Mouse (Mus musculus): ENCODE results near the gene Trcg1. TPM values are rescaled to one million over a fixed set of nuclear protein-coding genes. Genes with fewer than 3 reads are reported as not detected.

Trcg1 gene
- polyA plus RNA-seq, 1 experiment, result not detected

- Histone ChIP-seq H3K4me3 (no peak overlapping the region), H3ac (ENCODE audit: control insufficient read depth, insufficient read length) (no peak overlapping the region), H3K79me2 (ENCODE audit: control insufficient read depth, insufficient read depth) (no peaks in the 10 kb centered on the region), H3K36me3 (ENCODE audit: control insufficient read depth, insufficient read depth) (no peaks in the 10 kb centered on the region), H3K27me3 (ENCODE audit: control insufficient read depth, insufficient read depth, insufficient read length) (no peaks in the 10 kb centered on the region), H3K4me2 (ENCODE audit: low read depth) (no peak overlapping the region)
- TF ChIP-seq MYOG (IDR thresholded peaks at IDR 0.05; ENCODE audit: control insufficient read depth in 1 of 3, insufficient read depth in 1 of 3, insufficient read length in 2 of 3, low read depth in 2 of 3), result no peak
- no peak for TF ChIP-seq TCF3 (IDR thresholded peaks at IDR 0.05; ENCODE audit: insufficient read length, low read depth)
- TF ChIP-seq POLR2AphosphoS2 (IDR thresholded peaks at IDR 0.05; ENCODE audit: insufficient read length, low read depth), result no peak
- TF ChIP-seq SRF (IDR thresholded peaks at IDR 0.05; ENCODE audit: control insufficient read depth, insufficient read length, low read depth), result no peak
Observed at GRCm38 (mm10) chr9:57279441-57279840, 43.1 kb downstream of the Trcg1 start.

- peak in 1 of 3 experiments; percentile 62 for TF ChIP-seq MYOD1 (IDR thresholded peaks at IDR 0.05; ENCODE audit: control insufficient read depth in 1 of 3, insufficient read length in 2 of 3, low read depth in 2 of 3)
- TF ChIP-seq MAX (IDR thresholded peaks at IDR 0.05; ENCODE audit: low read depth), result no peak
- TF ChIP-seq CEBPB (IDR thresholded peaks at IDR 0.05; ENCODE audit: insufficient read depth, poor library complexity, severe bottlenecking), result peak; percentile 32; the same call in 1 of the 2 replicates
- no peak for TF ChIP-seq USF1 (IDR thresholded peaks at IDR 0.05; ENCODE audit: low read depth)
- TF ChIP-seq POLR2A (IDR thresholded peaks at IDR 0.05; ENCODE audit: insufficient read length, low read depth), result peak; percentile 60
- TF ChIP-seq MYOG (IDR thresholded peaks at IDR 0.05; ENCODE audit: control insufficient read depth in 1 of 3, insufficient read depth in 1 of 3, insufficient read length in 2 of 3, low read depth in 2 of 3), result peak in 2 of 3 experiments; percentile 15 to 53
- Histone ChIP-seq H3K4me2 (ENCODE audit: low read depth) (peak overlapping the region; percentile 38), H3K36me3 (ENCODE audit: control insufficient read depth, insufficient read depth) (no peaks in the 10 kb centered on the region), H3K79me2 (ENCODE audit: control insufficient read depth, insufficient read depth) (no peaks in the 10 kb centered on the region), H3K4me3 (no peak overlapping the region), H3K27me3 (ENCODE audit: control insufficient read depth, insufficient read depth, insufficient read length) (no peaks in the 10 kb centered on the region), H3ac (ENCODE audit: control insufficient read depth, insufficient read length) (no peak overlapping the region)
Observed at GRCm38 (mm10) chr9:57281549-57281948, 45.2 kb downstream of the Trcg1 start.

- no peak overlapping the region for H3K4me3 ChIP-seq
Observed at GRCm38 (mm10) chr9:57282686-57283085, 46.3 kb downstream of the Trcg1 start.

GRCm38 (mm10) chr9:57283311-57283710, 47.0 kb downstream of the Trcg1 start:
- Histone ChIP-seq H3K4me3 (no peak overlapping the region), H3K79me2 (ENCODE audit: control insufficient read depth, insufficient read depth) (no peaks in the 10 kb centered on the region), H3ac (ENCODE audit: control insufficient read depth, insufficient read length) (no peak overlapping the region), H3K4me2 (ENCODE audit: low read depth) (peak overlapping the region; percentile 35), H3K27me3 (ENCODE audit: control insufficient read depth, insufficient read depth, insufficient read length) (no peaks in the 10 kb centered on the region), H3K36me3 (ENCODE audit: control insufficient read depth, insufficient read depth) (no peaks in the 10 kb centered on the region)
- TF ChIP-seq POLR2AphosphoS2 (IDR thresholded peaks at IDR 0.05; ENCODE audit: insufficient read length, low read depth) (no peak), CEBPB (IDR thresholded peaks at IDR 0.05; ENCODE audit: insufficient read depth, poor library complexity, severe bottlenecking) (0 out of 2 replicates have a peak, but pooled peaks have one; percentile 48)

More at GRCm38 (mm10) chr9:57282686-57283085, 46.3 kb downstream of the Trcg1 start:
- TF ChIP-seq POLR2AphosphoS2 (IDR thresholded peaks at IDR 0.05; ENCODE audit: insufficient read length, low read depth), result no peak
- TF ChIP-seq SRF (IDR thresholded peaks at IDR 0.05; ENCODE audit: control insufficient read depth, insufficient read length, low read depth), result no peak
- no peak for TF ChIP-seq REST (IDR thresholded peaks at IDR 0.05; ENCODE audit: insufficient read depth, insufficient read length)
- no peak for TF ChIP-seq POLR2A (IDR thresholded peaks at IDR 0.05; ENCODE audit: insufficient read length, low read depth)
- no peak for TF ChIP-seq MYOG (IDR thresholded peaks at IDR 0.05; ENCODE audit: control insufficient read depth in 1 of 3, insufficient read depth in 1 of 3, insufficient read length in 2 of 3, low read depth in 2 of 3)
- no peak for TF ChIP-seq TCF3 (IDR thresholded peaks at IDR 0.05; ENCODE audit: insufficient read length, low read depth)
- no peak for TF ChIP-seq E2F4 (IDR thresholded peaks at IDR 0.05; ENCODE audit: insufficient read depth)
- no peak for TF ChIP-seq TCF12 (IDR thresholded peaks at IDR 0.05; ENCODE audit: insufficient read depth, poor library complexity, severe bottlenecking)
- no peak for TF ChIP-seq CEBPB (IDR thresholded peaks at IDR 0.05; ENCODE audit: insufficient read depth, poor library complexity, severe bottlenecking)
- no peak for TF ChIP-seq USF1 (IDR thresholded peaks at IDR 0.05; ENCODE audit: low read depth)
- Histone ChIP-seq H3K27me3 (ENCODE audit: control insufficient read depth, insufficient read depth, insufficient read length) (no peaks in the 10 kb centered on the region), H3ac (ENCODE audit: control insufficient read depth, insufficient read length) (no peak overlapping the region), H3K4me2 (ENCODE audit: low read depth) (no peak overlapping the region), H3K36me3 (ENCODE audit: control insufficient read depth, insufficient read depth) (no peaks in the 10 kb centered on the region), H3K79me2 (ENCODE audit: control insufficient read depth, insufficient read depth) (no peaks in the 10 kb centered on the region)

GRCm38 (mm10) chr9:57287183-57287582, 50.8 kb downstream of the Trcg1 start:
- H3K4me2 ChIP-seq (ENCODE audit: low read depth), result no peak overlapping the region
- no peak overlapping the region for H3K4me3 ChIP-seq
- no peaks in the 10 kb centered on the region for H3K79me2 ChIP-seq (ENCODE audit: control insufficient read depth, insufficient read depth)
- H3ac ChIP-seq (ENCODE audit: control insufficient read depth, insufficient read length), result no peak overlapping the region
- TF ChIP-seq E2F4 (IDR thresholded peaks at IDR 0.05; ENCODE audit: insufficient read depth), result no peak
- TF ChIP-seq MYOD1 (IDR thresholded peaks at IDR 0.05; ENCODE audit: control insufficient read depth in 1 of 3, insufficient read length in 2 of 3, low read depth in 2 of 3), result no peak
- TF ChIP-seq TCF3 (IDR thresholded peaks at IDR 0.05; ENCODE audit: insufficient read length, low read depth), result no peak
- no peak for TF ChIP-seq MAX (IDR thresholded peaks at IDR 0.05; ENCODE audit: low read depth)
- no peak for TF ChIP-seq TCF12 (IDR thresholded peaks at IDR 0.05; ENCODE audit: insufficient read depth, poor library complexity, severe bottlenecking)
- no peak for TF ChIP-seq USF1 (IDR thresholded peaks at IDR 0.05; ENCODE audit: low read depth)
- no peak for TF ChIP-seq SRF (IDR thresholded peaks at IDR 0.05; ENCODE audit: control insufficient read depth, insufficient read length, low read depth)
- no peak for TF ChIP-seq MYOG (IDR thresholded peaks at IDR 0.05; ENCODE audit: control insufficient read depth in 1 of 3, insufficient read depth in 1 of 3, insufficient read length in 2 of 3, low read depth in 2 of 3)
- TF ChIP-seq REST (IDR thresholded peaks at IDR 0.05; ENCODE audit: insufficient read depth, insufficient read length), result no peak
- no peak for TF ChIP-seq POLR2A (IDR thresholded peaks at IDR 0.05; ENCODE audit: insufficient read length, low read depth)
- TF ChIP-seq CEBPB (IDR thresholded peaks at IDR 0.05; ENCODE audit: insufficient read depth, poor library complexity, severe bottlenecking), result no peak
- TF ChIP-seq POLR2AphosphoS2 (IDR thresholded peaks at IDR 0.05; ENCODE audit: insufficient read length, low read depth), result no peak
- no peaks in the 10 kb centered on the region for H3K36me3 ChIP-seq (ENCODE audit: control insufficient read depth, insufficient read depth)
- H3K27me3 ChIP-seq (ENCODE audit: control insufficient read depth, insufficient read depth, insufficient read length), result no peaks in the 10 kb centered on the region

All from myocyte (in vitro differentiated cells).